Mouse (Mus musculus): ENCODE results near the gene Ly6g5c.

DNA sequence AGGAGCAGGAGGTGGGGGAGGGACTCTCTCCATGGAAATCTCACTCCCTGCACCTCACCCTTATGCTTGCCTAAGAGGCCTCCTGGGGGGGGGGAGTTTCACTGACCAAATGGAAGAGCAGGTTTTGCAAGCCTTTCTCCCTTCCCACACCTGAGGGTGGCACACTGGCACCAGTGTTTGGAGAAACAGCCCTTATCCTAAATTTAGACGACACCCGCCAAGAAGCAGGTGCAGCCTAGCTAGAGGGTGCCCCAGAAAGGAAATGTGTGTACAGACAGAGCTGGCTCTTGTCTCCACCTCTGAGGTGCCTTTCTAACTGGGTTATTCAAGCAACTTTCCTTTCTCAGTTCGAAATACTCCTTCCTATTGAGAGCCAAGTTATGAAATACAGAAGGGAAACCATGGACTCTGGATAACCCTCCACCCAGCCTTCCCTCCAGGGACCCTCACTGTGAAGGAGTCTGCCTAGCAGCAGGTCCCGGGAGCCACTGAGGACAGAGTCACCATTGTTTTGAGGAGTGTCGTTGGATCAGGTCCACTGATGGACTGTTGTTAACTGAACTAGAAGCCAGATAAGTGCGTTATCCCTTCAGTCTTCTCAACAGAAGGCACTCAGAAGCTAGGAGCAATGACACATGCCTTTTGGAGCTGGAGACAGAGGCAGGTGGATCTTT is 37.4 kb upstream of the Ly6g5c start:
- TF ChIP-seq USF1 (IDR thresholded peaks at IDR 0.05; ENCODE audit: low read depth), result no peak
- no peak for TF ChIP-seq MAX (IDR thresholded peaks at IDR 0.05; ENCODE audit: low read depth)
- TF ChIP-seq POLR2A (IDR thresholded peaks at IDR 0.05; ENCODE audit: insufficient read length, low read depth), result no peak
- no peak for TF ChIP-seq TCF12 (IDR thresholded peaks at IDR 0.05; ENCODE audit: insufficient read depth, poor library complexity, severe bottlenecking)
- TF ChIP-seq E2F4 (IDR thresholded peaks at IDR 0.05; ENCODE audit: insufficient read depth), result no peak
- TF ChIP-seq CEBPB (IDR thresholded peaks at IDR 0.05; ENCODE audit: insufficient read depth, poor library complexity, severe bottlenecking), result no peak
- TF ChIP-seq MYOG (IDR thresholded peaks at IDR 0.05; ENCODE audit: control insufficient read depth in 1 of 3, insufficient read depth in 1 of 3, insufficient read length in 2 of 3, low read depth in 2 of 3), result no peak

All from myocyte (in vitro differentiated cells).